Mouse (Mus musculus) cortical plate, adult 2 months (tissue): ENCODE measurements at regions not wholly inside any gene's neighbourhood (a gene's known extent, or its start where the extent isn't known, plus 50 kb on each side); places are given as distances from the start of the nearest gene placed in this dataset.

Experiments
- H3K27ac ChIP-seq: fragments of 200-500 bp; 2 replicates; pipeline ENCODE4 v1.5.1; 2012; ENCODE audit warnings: low read length, control low read depth, inconsistent platforms; ENCODE audit not compliant: insufficient read depth
- H3K4me1 ChIP-seq: fragments of 200-500 bp; 2 replicates; pipeline ENCODE4 v1.6.1; 2011; ENCODE audit warnings: low read length; ENCODE audit not compliant: control insufficient read depth, insufficient read depth
- H3K4me3 ChIP-seq: fragments of 200-500 bp; 2 replicates; pipeline ENCODE4 v1.5.1; 2011; ENCODE audit warnings: mild to moderate bottlenecking, low read length, control low read depth; ENCODE audit not compliant: insufficient read depth
- CTCF ChIP-seq: fragments of 200-500 bp; IDR thresholded peaks from 2 replicates; pipeline ENCODE4 v1.5.1; 2011; ENCODE audit warnings: mild to moderate bottlenecking, control low read depth, low read length; ENCODE audit not compliant: insufficient read depth; ENCODE audit errors: extremely low read depth
- POLR2A ChIP-seq: fragments of 200-500 bp; IDR thresholded peaks from 2 replicates; pipeline ENCODE4 v1.6.1; 2011; ENCODE audit warnings: mild to moderate bottlenecking, low read length, control low read depth; ENCODE audit not compliant: insufficient read depth; ENCODE audit errors: extremely low read depth

GRCm38 (mm10) chr16:39102151-39102550 lies 209.7 kb downstream of the Igsf11 start:
- H3K4me1 ChIP-seq: peaks cover 2% of the 10 kb centered on the region; the same call in 1 of the 2 replicates
- no peak overlapping the region for H3K27ac ChIP-seq
- no peak for TF ChIP-seq CTCF
- H3K4me3 ChIP-seq: no peak overlapping the region

GRCm38 (mm10) chr16:39103360-39104095 lies 211.1 kb downstream of the Igsf11 start:
- no peak overlapping the region for H3K27ac ChIP-seq
- H3K4me1 ChIP-seq: peaks cover 2% of the 10 kb centered on the region; the same call in 1 of the 2 replicates
- TF ChIP-seq CTCF (no peak), POLR2A (no peak)
- H3K4me3 ChIP-seq: no peak overlapping the region

GRCm38 (mm10) chr16:39109383-39110033 lies 217.0 kb downstream of the Igsf11 start:
- TF ChIP-seq CTCF (peak; percentile 54; the same call in 1 of the 2 replicates), POLR2A (no peak)
- H3K27ac ChIP-seq: no peak overlapping the region
- peak overlapping the region; percentile 61 for H3K4me3 ChIP-seq
- no peaks in the 10 kb centered on the region for H3K4me1 ChIP-seq

- Histone ChIP-seq H3K27ac (no peak overlapping the region), H3K4me3 (peak overlapping the region; percentile 61), H3K4me1 (no peaks in the 10 kb centered on the region)
- TF ChIP-seq CTCF (no peak), POLR2A (no peak)
Measured at GRCm38 (mm10) chr16:39110089-39110488, 217.6 kb downstream of the Igsf11 start.

- TF ChIP-seq POLR2A: no peak
- TF ChIP-seq CTCF: no peak
- no peaks in the 10 kb centered on the region for H3K4me1 ChIP-seq
- H3K27ac ChIP-seq: no peak overlapping the region
- H3K4me3 ChIP-seq: no peak overlapping the region
Measured at GRCm38 (mm10) chr16:39118059-39118458, 225.6 kb downstream of the Igsf11 start.

- Histone ChIP-seq H3K4me1 (no peaks in the 10 kb centered on the region), H3K27ac (no peak overlapping the region), H3K4me3 (no peak overlapping the region)
- TF ChIP-seq CTCF: no peak
- TF ChIP-seq POLR2A: no peak
Measured at GRCm38 (mm10) chr16:39119811-39120210, 227.3 kb downstream of the Igsf11 start.

GRCm38 (mm10) chr16:39123445-39123952 lies 231.0 kb downstream of the Igsf11 start:
- Histone ChIP-seq H3K4me3 (no peak overlapping the region), H3K4me1 (no peaks in the 10 kb centered on the region), H3K27ac (no peak overlapping the region)
- TF ChIP-seq CTCF (no peak), POLR2A (no peak)

- Histone ChIP-seq H3K4me1 (no peaks in the 10 kb centered on the region), H3K4me3 (no peak overlapping the region), H3K27ac (no peak overlapping the region)
- no peak for TF ChIP-seq POLR2A
- no peak for TF ChIP-seq CTCF
Measured at GRCm38 (mm10) chr16:39132459-39132858, 240.0 kb downstream of the Igsf11 start.

- Histone ChIP-seq H3K4me1 (no peaks in the 10 kb centered on the region), H3K4me3 (no peak overlapping the region), H3K27ac (no peak overlapping the region)
- TF ChIP-seq POLR2A (no peak), CTCF (no peak)
Measured at GRCm38 (mm10) chr16:39135777-39136176, 243.3 kb downstream of the Igsf11 start.

- no peak overlapping the region for H3K27ac ChIP-seq
- H3K4me1 ChIP-seq: no peaks in the 10 kb centered on the region; the same call in 1 of the 2 replicates
- no peak for TF ChIP-seq POLR2A
- TF ChIP-seq CTCF: no peak
- no peak overlapping the region for H3K4me3 ChIP-seq
Measured at GRCm38 (mm10) chr16:39147151-39147550, 254.7 kb downstream of the Igsf11 start.
